Mouse (Mus musculus): ENCODE data around the gene Bhlhe40.

Gene Bhlhe40

DNA sequence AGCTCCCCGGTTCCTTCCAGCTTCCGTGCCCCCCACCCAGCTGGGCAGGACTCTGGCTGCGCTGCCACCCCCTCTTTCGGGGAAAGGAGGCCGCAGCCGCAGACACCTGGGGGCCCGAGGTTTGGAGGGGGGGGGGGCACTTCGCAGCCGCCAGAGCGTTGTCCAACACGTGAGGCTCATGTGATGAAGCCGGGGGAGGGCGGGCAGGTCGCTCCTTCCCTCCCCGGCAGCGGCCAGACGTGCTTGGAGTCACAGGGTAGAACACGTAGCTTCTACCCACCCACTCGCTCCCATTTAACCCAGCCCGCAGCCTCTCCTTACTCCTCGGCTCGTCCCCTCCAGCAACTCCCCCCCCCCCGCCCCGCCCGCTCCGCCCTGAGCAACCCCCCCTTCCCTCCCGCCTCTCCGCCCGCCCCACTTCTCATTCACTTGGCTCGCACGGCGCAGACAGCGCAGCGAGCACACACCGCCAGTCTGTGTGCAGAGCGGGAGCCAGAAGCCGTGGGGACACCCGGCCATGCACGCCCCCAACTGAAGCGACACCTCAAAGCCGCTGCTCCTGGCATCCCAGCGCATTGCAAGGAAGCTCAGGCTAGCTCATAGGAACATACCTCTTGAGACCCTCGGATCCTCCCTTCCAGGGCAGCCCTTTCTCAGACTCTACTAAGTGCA, at the start of gene Bhlhe40:
TSS of gene Bhlhe40 (plus strand) at position 424 of the 672 bp plus-strand sequence.
- peak; percentile 85 to 92 for DNase-seq

DNA sequence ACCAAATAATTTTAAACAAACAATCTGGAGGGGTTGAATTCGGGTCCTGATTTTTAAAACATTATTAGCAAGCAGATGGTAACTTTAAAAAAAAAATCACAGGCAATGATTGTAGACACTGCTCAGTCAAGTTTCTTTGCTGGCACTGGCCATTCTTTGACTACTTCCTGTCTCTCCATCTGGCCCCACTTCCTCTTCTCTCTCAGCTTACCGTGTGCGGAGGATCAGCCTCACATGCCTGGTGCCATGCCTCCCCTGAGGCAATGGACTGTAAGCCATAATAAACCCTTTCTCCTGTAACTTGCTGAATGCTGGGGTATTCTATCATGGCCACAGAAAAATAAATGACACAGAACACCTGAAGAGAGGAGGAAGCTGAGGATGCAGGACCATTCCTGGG, 48.8 kb upstream of the Bhlhe40 start:
- DNase-seq = no peak

DNA sequence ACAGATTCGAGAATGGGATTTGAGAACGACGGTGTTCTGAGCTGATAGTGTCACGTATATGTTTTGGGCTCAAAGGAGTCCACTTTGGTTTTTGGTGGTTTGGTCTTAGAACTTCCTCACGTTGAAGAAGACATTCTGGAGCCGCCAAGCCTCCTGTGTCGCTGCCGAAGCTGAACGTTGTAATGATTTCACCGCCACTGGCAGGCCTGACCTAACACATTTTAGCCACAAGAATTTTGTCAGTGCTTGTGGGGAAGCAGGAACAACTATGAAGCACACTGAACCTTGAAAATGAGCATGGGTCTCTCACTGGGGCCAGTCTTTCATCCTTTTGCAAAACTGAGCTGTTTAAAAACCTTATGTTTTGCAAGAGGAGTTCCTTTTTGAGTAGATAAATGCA, 42.4 kb upstream of the Bhlhe40 start:
- no peak for DNase-seq

DNA sequence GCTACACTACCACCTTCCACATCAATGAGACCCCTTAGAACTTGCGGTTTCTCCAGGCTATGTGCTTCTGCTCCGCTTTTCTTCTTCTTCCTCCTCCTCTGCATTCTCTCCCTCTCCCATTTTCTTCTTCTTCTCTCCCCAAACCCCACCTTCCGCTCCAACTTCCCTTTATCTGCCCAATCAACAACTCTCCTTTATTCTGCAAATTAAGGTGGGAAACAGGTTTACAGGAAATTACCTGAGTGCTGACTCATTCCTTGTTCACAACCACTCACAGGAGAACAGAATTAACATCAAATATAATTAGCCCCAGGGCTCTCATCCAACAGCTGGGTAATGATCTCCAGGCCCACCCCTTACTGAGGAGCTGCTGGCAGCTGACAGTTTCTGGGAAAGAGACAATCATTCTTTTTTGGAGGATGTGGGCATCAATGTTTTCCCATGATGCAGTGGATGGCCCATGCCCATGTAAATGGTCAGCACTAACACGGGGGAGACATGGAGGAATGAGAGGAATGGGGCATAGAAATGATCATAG, 37.3 kb upstream of the Bhlhe40 start:
- DNase-seq = no peak

DNA sequence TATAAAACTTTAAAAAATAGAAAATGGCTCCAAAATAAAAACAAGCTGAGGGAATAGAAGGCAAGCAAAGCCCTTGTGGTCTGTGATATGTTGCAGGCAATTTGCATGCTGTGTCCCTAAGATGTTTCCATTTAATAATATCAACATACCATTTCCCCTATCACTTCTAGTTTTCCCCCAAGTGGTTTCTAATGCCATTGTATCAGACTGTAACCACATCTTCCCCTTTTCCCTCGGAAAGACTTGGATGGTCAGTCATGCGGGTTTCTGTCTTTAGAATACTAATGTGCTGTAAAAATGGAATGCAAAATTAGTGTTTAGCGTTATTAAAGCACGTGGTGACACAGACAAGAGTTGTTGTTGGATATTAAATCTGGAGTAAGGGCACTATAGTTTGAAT, 35.5 kb upstream of the Bhlhe40 start:
- no peak for DNase-seq

DNA sequence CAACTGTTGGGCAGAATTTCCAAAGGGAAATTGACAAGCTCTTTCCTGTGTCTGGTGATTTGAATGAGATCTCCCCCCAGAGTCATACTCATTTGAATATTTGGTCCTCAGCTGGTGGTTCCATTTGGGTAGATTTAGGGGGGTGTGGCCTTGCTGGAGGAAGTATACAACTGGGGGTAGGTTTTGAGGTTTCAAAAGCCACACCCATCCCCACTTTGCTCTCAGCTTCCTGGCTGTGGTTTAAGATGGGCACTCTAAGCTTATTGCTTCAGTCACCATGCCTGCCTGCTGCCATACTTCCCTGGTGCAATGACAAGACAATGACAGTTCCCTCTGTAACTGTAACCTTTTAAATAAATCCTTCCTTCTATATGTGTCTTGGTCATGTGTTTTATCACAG, 29.7 kb upstream of the Bhlhe40 start:
- no peak for DNase-seq

DNA sequence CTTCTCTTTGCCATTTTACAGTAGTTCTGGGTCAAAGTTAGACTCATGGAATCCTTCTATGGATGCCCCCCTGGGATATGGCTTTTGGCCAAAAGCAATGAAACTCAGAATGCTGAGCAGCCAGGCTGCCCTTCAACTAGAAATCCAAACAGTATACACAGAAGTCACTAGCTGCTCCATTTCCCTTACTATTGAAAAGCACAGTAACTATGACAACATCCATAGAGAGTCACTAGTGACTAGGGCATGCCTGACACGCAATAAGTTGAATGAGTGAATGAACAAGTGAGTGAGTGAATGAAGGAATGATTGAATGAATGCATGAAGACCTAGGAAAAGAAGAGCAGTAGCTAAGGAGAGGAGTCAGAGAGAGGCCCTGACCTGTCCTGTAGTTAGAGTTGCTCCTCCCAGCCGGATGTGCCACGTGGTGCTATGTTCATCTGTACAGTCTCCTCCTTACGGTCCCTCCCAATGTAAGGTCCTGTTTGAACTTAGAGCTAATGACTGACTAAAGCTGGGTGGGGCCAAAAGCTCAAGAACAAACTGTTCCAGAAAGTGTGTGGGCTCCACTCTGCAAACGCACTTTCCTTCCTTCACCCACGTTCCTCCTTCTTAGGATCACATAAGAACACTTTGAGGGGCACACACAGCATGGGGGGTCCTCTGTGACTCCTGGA, 22.1 kb upstream of the Bhlhe40 start:
- no peak for DNase-seq

DNA sequence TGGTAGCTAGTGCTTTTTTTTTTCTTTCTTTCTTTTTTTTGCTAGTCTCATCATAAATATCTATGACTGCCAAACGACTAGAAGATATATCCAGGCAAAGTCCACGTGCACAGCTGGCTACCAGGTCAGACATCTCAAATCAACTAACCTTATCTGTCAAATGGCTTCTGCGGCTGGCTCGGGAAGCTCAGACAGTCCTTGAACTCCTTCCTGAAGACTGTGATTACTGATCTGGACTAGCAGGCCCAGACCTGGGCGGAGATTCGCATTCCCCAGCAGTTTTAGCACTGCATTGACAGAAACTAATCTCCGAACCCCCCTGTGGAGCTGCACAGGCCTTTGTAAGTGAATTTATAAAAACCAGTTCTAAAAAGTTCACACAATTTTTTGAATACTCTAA, 18.4 kb upstream of the Bhlhe40 start:
- no peak for DNase-seq

DNA sequence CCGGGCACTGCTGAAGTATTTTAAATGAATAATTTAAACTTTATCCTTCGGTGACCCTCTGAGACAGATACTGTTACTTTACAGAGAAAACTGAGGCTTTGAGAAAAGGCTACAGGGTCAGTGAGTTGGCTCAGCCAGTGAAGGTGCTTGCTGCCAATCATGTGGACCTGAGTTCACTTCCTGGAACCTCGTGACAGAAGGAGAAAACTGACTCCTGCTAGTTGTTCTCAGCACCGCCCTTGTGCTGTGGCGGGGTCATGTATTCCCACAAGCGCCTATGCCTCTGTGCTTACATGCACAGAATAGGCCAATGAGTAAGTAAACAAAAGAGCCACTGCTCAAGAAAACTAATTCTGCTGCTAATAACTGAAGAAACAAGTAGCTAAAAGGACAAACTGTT, 17.4 kb upstream of the Bhlhe40 start:
- no peak for DNase-seq

DNA sequence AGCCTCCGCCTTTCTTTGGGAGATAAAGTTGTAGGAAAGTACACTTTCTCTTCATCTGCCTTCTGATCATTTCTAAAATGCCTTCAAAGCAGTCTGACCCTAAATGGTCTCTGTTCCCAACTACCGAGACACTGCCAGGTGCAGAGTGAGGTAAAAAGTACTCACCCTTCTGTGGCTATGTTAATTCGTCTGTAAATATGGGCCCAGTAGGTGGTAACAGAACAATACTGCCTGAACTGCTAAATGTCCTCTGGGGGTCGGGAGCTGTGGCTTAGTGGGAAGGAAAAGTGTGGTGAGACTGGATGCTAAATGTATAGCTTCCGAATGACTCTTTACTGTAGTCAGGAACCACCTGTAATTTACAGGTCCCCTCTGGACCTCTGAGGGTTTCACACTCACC, 16.1 kb upstream of the Bhlhe40 start:
- DNase-seq = no peak

DNA sequence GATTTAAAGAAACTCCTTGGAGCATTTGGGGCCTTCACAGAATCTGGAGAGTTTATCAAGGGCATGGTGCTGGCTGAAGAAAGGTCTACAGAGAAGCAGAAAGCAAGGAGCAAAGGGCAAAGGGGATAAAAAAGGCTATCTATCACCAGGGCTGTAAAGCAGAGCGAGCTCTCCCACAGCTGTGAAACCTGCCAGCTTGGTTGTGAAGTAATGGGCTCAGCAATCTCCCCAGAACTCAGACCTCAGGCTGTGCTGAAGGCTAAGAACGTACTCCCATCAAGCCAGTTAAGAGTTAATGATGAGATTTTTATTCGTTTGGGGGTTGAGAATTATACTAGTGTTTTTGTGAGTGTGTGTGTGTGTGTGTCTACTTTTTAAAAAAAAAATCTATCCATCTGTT, 13.3 kb upstream of the Bhlhe40 start:
- no peak for DNase-seq

DNA sequence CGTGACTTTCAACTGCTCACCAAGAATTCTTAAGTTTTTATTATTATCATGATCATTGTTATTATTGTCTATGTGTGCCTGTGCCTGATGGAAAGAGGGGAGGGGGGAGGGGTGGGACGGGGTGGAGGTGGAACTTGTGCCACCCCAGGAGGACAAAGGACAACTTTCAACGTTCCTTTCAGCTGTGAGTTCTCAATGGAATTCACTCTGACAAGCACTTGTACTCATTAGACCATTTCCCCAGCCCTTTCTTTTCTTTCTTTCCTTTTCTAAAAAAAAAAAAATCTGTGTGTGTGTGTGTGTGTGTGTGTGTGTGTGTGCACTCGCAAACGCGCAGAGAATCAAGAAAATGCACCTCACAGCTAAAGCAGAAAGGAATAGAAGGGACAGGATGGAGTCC, 12.4 kb upstream of the Bhlhe40 start:
- DNase-seq = no peak

DNA sequence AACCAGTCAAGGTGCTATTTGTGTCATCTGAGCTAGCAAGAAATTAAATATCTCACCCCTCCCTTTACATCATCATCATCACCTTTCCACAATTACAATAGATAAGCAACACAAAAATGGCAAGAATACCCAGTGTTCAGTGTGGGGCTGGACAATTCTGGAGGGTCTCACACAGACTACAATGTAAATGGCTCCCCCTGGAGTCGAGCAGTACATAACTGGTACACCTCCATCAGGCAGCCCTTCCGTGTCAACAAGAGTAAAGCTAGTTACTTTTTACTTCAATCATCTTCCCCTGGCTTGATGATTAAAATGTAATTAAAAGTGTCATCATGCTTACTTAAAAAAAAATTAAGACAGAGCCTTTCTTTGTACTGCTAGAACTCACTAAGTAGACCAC, 4.6 kb upstream of the Bhlhe40 start:
- no peak for DNase-seq

DNA sequence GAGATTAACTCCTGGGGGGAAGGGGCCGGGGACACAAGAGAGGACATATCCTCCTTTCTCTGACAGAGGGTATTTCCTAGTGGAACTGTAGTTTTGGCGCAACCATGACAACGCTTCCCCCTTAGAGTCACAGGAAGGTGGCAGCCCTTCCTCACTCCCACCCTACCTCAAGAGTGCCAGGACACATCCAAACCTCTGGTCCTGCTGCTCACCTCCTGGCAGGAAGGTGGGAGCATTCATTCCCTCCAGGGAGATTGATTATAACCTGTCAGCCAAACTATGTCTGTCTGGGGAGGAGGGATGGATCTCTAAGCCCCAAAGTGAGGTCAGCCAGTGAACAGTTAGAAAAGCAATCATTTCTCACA, 2.4 kb upstream of the Bhlhe40 start:
- DNase-seq = no peak

DNA sequence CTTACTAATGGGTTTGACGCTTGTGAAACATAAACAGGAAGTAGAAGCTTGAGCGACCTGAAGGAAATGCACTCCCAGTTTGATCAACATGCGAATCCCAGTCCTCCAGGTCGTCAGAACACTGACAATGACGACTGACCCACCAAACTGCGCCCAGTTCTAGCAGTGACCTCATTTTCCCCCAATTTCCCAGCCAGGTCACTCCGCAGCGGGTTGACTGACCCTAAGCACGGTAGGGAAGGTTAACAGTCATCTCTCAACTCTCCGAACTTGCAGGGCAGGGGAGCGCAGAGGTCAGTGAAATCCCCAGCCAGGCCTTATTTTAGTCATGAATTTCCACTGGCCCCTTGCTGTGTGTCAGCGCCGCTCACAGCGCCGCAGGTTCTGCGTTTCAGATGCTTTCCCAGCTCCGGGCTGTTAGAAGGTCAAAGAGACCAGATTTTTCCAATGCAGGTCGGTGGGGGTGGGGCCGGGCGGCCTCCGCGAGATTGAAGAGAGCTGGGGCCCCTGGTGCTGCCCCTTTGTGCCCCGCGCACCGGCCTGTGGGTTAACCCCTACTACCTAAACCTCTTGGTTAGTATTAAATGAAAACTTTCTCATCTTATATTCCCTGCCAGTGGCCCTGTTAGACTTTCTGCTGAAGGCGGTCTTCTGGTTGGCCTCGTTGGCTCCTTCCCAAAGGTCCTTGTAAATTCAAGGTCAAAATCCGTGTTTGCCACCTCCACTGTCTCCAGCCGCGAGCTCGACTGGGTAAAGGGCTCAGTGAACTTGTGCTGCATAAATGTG, 1.8 kb upstream of the Bhlhe40 start:
- DNase-seq = peak; percentile 74 to 75

DNA sequence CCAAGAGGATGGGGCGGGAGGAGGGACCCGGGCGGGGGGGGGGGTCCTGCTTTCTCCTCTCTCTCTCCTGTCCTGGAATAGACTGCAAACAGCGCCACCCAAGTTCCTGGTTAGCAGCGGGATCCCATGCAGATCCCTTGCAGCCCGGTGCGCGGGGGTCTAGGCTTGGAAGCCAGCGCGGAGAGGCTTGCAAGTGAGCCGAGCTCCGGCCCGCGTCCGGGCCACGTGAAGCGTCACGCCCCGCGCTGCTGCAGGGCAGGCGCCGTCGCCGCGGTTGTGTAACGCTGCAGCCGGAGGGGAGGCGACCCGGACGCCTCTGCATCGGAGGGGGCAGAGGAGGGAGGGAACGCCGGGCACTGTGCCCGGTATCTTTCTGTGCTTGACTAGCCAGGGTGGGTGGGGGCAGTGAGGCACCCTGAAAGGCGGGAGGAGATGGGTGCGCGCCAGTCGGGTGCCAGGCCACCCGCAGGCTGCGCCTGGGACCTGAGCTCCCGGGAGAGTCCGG, 1.2 kb upstream of the Bhlhe40 start:
- DNase-seq = peak; percentile 90 to 95

DNA sequence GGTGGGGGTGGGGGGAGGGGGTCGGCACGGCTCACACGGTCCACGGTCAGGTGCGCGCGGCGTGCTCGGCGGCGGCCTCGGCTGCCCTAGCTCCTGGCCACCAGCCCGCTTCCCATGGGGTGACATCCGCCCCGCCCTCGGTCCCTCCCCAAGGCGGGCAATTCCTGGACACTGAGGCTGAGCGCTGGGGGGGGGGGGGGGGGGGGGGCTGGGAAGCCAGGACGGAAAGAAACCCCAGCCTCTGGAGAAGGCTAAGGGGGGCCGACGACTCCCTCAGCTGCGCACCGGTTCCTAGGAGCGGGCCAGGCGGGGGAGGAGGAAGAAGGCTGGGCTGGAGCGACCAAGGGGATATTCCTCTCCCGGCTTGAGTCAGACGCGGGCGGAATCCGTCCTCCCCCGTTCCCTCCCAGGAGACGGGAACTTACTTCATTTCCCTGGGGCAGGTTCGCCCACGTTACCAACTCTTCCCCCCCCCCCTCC, 663 bp upstream of the Bhlhe40 start:
- peak; percentile 92 to 94 for DNase-seq

DNA sequence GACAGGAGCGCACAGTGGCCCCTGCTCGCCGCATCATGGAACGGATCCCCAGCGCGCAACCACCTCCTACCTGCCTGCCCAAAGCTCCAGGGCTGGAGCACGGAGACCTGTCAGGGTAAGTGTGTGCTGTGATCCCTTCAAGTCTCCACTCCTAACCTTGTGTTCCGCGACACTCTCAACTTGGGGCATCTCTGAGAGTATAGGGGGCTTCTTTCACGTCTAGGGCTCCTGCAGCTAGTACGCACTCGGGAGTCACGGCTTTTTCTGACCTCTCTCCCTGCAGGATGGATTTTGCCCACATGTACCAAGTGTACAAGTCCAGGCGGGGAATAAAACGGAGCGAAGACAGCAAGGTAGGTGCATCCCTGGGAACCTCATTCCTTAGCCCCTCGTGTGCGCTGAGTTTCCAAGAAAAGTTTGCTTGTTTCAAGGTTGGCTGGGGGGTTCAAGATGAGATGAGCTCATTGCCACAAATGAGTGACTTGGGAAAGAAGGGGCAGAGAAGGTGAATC, 505 bp downstream of the Bhlhe40 start:
- no peak for DNase-seq

DNA sequence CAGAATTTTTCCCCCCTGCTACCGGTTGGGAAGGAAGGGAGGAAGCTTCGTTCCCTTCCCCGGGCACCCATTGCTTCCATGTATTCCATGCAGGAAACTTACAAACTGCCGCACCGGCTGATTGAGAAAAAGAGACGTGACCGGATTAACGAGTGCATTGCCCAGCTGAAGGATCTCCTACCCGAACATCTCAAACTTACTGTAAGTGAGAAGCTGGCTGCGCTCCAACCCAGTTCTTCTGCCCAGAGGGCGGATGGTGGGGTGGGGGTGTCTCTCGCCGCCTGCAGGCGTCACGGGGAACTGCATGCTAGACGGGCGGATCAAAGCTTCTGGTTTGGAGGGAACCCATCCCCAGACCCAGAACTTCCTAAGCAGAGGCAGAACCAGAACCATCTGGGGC, 983 bp downstream of the Bhlhe40 start:
- peak; percentile 93 to 95 for DNase-seq

DNA sequence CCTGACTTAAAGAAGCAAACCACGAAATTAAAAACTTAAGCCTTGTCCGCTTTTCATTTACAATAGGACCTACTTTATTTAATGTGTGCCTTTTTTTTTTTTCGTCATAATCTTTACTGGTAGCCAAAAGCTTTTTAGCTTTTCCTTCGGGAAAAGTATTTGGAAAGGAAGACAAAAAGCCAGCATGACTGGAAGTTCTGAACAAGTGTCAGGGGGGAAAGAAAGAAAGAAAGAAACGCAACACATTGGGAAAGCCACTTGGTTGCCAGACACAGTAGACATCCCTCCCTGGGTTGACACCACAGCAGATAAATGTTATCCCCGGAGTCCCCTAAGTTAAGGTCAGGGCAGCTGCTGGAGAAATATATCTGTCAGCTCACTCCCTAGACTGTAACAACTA, 1.5 kb downstream of the Bhlhe40 start:
- DNase-seq = no peak

DNA sequence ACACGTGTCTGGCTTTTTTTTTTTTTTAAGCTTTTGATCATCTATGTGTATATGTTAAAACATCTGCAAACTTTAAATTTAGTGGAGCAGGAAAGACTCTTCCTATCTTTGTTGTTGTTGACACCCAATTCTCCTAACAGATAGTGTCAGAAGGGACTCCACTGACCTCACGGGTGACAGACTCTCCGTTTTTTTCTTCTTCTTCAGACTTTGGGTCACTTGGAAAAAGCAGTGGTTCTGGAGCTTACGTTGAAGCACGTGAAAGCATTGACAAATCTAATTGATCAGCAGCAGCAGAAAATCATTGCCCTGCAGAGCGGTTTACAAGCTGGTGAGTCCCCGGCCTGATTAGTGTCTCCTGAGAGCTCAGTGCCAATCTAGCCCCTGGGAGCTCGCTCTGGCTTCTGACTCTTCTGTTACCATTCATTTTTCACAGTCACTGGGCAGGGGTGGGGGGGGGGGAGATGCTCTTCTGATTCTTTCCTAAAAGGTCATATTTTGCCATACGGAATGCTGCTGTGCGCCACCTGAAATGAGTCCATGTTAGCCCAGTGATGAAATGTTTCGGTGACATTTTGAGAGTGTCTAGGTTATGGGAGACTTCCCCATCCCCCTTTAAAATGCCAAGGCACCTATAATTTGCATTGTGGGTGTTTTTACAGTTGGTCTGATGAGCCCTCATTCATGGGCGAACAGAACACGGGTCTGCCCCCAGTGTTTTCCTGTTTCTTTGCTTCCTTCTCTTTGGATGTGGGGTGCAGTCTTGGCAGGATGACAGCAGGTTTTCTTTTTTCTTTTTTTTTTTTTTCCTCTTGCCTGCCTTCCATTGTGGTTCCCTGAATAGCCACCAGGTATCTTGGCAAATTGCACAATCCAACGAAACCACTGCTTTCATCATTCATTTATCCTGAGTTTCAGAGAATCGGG, 2.1 kb downstream of the Bhlhe40 start:
- DNase-seq = no peak
